Mouse (Mus musculus): ENCODE results near the gene Tfeb.

Tfeb gene

GRCm38 (mm10) chr17:47756366-47756765 lies 19.5 kb downstream of the Tfeb start:
- no peak for DNase-seq

GRCm38 (mm10) chr17:47757056-47757610 lies 20.3 kb downstream of the Tfeb start:
- no peak for DNase-seq

DNA sequence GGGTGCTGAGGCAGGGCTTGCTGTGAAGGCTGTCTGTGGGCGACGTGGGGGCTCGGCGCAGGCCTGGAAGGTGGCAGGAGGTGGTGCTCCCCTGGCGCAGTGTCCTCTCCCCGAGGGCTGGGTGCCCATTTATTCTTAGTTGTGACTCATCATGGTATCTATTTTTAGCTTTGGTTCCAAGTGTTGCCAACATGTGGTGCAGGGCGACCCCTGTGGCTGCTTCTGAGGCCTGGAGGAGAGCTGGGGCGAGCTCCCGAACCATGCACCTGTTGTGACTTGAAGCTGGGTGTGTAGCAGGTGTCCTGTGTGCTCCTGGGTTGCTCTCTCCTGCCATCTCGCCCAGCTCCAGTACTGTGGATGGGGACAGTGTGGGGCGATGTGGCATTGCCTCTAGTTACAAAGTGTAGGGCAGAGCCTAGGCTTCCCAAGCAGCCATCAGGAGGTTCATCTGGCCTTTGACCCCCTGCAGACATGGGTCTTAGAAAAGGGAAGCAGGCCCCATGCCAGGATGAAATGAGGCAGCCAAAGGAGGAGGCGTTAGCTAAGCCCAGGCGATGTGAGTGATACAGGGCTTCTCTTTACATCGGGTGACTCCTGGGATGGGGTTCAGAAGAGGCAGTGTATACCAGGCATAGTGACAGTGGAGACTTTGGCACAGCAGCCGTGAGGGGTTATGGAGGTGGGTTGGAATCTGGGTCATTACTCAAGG lies 23.0 kb downstream of the Tfeb start:
- peak; percentile 56 for DNase-seq

DNA sequence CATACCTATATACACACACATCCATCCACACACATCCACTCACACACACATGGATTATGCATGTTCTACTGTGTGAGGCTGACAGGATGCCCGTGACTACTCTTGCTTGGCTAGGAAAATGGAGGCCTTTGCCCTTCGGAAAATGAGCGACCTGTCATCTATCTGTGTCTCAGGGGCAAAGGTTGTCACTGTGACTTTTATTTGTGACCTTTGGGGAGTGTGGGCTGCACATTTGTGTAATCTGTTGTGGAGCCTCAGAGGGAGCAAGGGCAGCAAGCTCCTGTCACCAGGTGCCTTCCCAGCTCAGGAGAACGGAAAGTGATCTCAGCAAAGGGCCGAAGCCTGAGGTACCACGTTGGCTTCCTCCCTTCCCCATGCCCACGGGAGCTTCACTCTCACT lies 25.2 kb downstream of the Tfeb start:
- DNase-seq: no peak

DNA sequence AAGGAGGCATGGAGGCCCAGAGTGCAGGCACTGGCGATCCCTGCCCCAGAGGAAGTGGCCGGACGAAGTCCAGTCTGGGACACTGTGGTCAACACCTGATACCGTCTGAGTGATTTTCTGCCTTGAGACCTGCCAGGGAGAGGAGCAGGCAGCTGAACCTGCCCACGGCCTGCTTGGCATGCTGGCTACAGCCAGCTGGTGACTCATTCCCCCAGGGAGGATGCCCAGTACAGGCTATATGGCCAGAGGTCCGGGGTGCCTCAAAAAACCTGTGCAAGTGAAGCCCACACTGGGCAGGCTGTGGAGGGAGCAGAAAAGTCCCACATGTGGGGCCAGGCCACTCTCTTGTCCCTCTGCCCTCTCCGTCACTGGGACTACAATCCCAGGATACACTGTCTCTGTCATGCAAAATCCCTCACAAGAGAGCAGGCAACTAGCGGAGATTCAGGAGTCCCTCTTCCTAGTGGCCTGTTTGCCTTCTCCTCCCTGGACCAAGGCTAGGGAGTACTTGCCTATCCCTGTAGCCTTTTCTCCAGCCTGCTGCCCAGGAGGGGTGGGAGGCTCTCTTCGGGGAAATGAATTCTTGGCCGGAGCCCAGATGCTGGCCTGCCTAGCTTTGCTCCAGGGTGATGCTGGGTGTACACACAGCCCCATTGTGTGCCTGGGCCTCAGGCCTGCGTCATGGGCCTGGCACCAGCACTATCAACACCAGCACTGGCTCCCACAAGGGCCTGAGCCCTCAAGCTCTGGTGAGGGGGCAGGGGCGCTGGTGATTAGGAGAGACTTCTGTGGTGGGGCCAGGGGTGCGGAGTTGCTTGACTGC lies 25.9 kb downstream of the Tfeb start:
- peak; percentile 57 for DNase-seq

GRCm38 (mm10) chr17:47765986-47766385 lies 29.2 kb downstream of the Tfeb start:
- no peak for DNase-seq

DNA sequence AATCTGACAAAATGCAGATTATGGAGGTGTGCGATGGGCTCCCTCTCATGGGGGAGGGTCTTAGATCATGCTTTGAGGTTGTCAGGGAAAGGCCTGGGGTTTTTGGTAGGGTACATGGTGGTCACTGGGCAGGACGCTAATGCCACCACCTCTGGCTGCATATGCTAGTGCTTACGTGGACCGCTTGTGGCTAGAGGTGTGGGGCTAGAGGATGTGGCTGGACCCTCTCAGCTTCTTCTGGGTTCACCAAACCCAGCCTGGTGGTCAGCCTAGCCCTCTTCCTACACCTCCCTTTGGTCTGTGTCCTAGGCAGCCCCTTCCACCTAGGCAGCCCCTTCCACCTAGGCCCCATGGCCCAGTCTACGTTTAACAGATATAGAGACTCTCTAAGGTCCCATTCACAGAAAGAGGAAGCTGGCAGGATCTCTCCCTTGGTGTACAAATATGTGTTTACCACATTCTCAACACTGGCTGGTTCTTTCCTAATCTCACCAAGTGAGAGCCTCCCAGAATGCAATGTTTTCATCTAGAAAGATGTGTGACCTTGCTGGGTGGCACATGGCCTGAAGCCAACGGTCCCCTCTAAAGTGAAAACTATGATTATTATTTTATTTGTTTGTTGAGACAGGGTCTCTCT lies 29.7 kb downstream of the Tfeb start:
- DNase-seq: no peak

GRCm38 (mm10) chr17:47767081-47767455 lies 30.2 kb downstream of the Tfeb start:
- no peak for DNase-seq

GRCm38 (mm10) chr17:47767456-47768141 lies 30.8 kb downstream of the Tfeb start:
- DNase-seq: no peak

GRCm38 (mm10) chr17:47768707-47769276 lies 32.0 kb downstream of the Tfeb start:
- no peak for DNase-seq

DNA sequence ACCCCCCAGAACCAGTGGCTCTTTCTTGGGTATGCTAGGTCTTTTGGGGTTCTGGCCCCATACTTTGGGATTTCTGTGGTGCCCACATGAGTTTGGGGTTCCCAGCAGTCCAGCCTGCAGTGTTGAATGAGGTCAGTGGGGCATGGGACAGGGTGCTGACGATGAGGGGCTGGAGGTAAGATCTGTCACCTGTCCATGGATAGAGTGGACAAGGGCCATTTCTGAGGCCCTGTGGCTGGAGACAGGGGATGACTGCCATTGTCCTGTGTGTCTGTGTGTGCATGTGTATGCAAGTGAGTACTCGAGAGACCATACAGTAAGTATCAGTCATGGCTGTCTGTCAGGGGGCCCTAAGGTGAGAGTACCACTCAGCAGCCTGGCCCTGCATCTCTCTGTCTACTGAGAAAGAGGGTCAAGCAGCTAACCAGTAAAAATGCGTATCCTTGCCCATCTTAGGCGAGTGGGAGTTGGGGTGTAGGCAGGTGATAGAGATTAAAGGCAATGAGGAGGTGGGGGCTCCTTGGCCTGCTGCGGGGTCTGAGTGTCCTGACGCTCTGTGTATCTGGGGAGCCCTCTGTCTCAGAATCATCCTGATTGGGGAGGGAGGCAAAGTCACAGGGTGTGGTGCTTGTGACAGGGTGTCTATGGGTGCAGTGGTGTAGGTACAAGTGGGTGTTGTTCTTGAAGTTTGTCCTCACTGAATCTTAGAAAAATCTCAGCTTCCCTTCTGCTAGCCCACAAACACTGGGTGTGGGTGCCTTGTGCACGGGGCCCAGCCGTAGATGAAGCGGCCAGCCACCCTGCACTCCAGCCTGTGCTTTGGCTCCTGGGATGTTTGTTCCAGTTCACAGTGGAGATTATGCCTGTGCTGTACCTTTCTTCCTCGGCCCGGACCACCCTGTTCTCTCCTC lies 32.8 kb downstream of the Tfeb start:
- DNase-seq: no peak

DNA sequence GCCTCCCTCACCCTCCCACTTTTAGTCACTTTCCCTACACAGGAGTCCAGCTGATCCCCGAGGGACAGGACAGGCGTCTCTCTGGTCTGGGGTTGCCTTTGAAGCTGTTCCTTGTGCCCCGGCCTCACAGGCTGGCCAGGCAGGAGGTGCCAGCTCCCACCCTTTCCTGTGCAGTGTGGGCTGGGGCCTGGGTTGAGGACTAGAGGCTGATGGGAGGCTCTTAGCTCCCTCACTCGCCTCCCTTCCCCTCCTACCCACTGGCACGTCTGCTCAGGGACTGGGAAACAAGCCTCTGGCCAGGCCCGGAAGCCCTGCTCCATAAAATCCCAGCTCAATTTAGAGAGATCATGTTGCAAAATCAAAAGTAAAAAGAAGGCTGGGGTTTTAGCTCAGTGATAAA lies 36.8 kb downstream of the Tfeb start:
- DNase-seq: no peak

GRCm38 (mm10) chr17:47777141-47777540 lies 40.3 kb downstream of the Tfeb start:
- DNase-seq: no peak

DNA sequence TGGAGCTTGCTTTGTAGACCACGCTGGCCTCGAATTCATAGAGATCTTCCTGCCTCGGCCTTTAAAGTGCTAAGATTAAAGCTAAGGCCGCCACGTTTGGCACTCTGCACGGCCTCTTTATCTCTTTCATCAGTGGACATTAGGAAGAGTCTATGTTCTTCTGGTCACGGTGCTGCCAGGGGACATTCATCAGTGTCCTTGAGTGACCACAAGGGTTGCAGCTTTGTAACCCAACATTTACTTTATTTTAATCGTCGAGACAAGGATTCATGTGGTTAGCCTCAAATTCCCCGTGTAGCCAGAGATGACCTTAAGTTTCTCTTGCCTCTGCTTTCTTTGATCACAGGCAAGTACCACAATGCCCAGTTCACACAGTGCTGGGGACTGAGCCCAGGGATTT lies 43.6 kb downstream of the Tfeb start:
- DNase-seq: no peak

GRCm38 (mm10) chr17:47782486-47782885 lies 45.7 kb downstream of the Tfeb start:
- no peak for DNase-seq

DNA sequence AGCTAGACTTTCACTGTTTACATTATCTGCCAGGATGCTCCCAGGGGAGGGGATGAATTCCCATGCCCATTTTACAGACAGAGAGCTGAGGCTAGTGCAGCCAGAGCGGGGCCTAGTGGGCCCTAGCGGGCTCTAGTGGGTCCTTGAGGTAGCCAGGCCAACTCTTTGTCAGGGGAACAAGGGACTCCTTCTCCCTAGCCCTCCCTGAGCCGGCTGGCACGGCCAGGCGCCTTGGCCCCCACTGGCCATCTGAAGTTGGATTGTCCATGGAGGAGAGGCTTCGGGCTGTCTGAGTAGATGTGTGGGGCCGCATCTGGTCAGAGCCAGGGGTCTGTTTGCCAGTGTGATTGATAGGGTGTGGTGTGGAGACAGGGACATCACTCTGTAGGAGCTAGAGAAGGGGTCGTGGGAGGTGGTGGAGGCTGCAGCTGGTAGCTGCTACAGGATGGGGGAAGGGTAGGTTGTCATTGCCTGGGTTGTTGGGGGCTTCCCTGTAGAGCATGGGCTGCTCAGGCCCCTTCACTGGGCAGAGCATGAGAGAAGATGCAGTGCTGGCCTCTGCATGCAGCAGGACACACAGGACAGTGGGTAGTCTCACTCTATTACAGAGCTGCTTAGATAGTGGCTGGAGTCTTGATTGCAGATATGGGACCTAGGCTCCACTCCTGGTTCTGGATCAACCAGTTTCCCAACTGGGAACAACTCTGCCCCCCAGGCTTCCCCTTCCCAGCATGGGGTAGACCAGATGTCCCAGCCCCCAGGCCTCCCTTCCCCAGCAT lies 46.8 kb downstream of the Tfeb start:
- DNase-seq: no peak

DNA sequence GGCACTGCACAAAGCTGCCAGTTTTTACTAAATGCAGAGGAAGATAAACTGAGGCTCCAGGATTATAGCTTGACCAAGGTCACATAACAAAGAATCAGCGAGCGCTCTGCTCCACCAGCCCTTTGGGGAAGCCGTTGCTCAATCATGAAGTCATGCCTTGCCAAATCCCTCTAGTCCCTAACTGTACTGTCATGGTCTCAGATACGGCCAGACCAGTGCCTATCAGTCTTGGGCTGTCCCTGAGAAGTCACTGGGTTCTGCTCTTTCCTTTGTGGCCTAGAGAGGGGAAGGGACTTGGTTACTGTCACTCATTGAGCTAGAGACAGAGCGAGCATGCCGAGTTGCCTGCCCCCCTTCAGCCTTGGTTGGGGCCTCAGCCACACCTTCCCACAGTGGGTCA lies 47.6 kb downstream of the Tfeb start:
- DNase-seq: no peak

GRCm38 (mm10) chr17:47787632-47788031 lies 50.8 kb downstream of the Tfeb start:
- DNase-seq: no peak

DNA sequence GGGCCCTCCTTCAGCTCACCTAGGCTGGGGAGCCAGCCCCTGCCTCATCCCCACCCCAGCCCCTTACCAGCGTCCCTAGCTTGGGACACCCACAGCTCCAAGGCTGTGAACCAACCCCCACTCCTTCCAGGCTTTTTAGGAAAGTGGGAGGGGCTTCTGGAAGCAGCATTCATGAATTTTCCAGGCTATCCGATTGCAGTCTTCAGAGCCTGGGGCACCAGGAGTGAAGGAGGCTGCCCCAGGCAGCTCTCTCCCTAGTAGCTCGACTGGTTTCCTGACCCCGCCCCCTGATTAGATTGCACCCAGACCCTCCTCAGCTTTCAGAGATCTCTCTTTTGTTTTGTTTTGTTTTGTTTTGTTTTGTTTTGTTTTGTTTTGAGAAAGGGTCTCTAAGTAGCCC lies 51.5 kb downstream of the Tfeb start:
- no peak for DNase-seq

DNA sequence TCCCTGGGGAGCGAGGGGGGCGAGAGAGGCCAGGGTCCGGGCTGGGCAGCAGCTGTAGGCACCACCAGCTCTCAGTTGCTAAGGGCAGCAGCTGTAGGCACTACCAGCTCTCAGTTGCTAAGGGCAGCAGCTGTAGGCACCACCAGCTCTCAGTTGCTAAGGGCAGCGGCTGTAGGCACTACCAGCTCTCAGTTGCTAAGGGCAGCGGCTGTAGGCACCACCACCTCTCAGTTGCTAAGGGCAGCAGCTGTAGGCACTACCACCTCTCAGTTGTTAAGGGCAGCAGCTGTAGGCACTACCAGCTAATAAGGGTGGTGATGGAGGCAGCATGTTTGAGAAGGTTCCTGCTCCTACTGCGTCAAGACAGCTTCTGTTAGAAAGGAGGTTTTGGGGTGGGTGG lies 52.2 kb downstream of the Tfeb start:
- DNase-seq: no peak

Measured in cerebellum, adult 11 months (tissue).